Mouse (Mus musculus) neural tube, embryonic 15.5 days (tissue): ENCODE measurements at regions not wholly inside any gene's neighbourhood (a gene's known extent, or its start where the extent isn't known, plus 50 kb on each side); places are given as distances from the start of the nearest gene placed in this dataset.

Source experiments
- ATAC-seq: fragments of 200-750 bp; cut with Nextera tagmentation; 2 replicates; pipeline ENCODE4 v1.8.0; 2017; ENCODE audit warnings: mild to moderate bottlenecking, moderate TSS enrichment, moderate library complexity; ENCODE audit not compliant: low FRiP score
- H3K27ac ChIP-seq: fragments of 300-500 bp; sonication (generic); replicated peaks from 2 replicates; pipeline ENCODE4 v1.5.1; 2015; ENCODE audit warnings: mild to moderate bottlenecking, inconsistent platforms
- H3K27me3 ChIP-seq: fragments of 300-500 bp; sonication (generic); replicated peaks from 2 replicates; pipeline ENCODE4 v1.6.1; 2015; ENCODE audit warnings: inconsistent platforms
- H3K36me3 ChIP-seq: fragments of 300-500 bp; sonication (generic); 2 replicates; pipeline ENCODE4 v1.6.1; 2015; ENCODE audit warnings: inconsistent platforms
- H3K4me1 ChIP-seq: fragments of 300-500 bp; sonication (generic); 2 replicates; pipeline ENCODE4 v1.6.1; 2015; ENCODE audit warnings: inconsistent platforms
- H3K4me2 ChIP-seq: fragments of 300-500 bp; sonication (generic); 2 replicates; pipeline ENCODE4 v1.6.1; 2015; ENCODE audit warnings: inconsistent platforms, mild to moderate bottlenecking, moderate library complexity
- H3K4me3 ChIP-seq: fragments of 300-500 bp; sonication (generic); replicated peaks from 2 replicates; pipeline ENCODE4 v1.5.1; 2015; ENCODE audit warnings: mild to moderate bottlenecking, inconsistent platforms
- H3K9ac ChIP-seq: fragments of 300-500 bp; sonication (generic); replicated peaks from 2 replicates; pipeline ENCODE4 v1.6.1; 2015; ENCODE audit warnings: mild to moderate bottlenecking, inconsistent platforms
- H3K9me3 ChIP-seq: fragments of 300-500 bp; sonication (generic); replicated peaks from 2 replicates; pipeline ENCODE4 v1.6.1; 2016; ENCODE audit warnings: inconsistent platforms
- WGBS: fragments of 180-500 bp; shearing (Covaris S2); methylation state at CpG from one replicate; pipeline ENCODE4 v1.1.7; 2015; ENCODE audit warnings: mixed read lengths; 5-methylcytosine and 5-hydroxymethylcytosine counted together

- peaks cover 5% of the 10 kb centered on the region; the same call in 1 of the 2 replicates for H3K4me1 ChIP-seq
- WGBS = 34% methylated on average over 6 of the region's 6 CpGs
- H3K4me2 ChIP-seq = no peak overlapping the region
- H3K36me3 ChIP-seq = no peaks in the 10 kb centered on the region
- no peak overlapping the region for H3K27ac ChIP-seq
- peak; percentile 68; the same call in 1 of the 2 replicates for ATAC-seq
- H3K27me3 ChIP-seq = no peaks in the 10 kb centered on the region
- no peak overlapping the region for H3K9ac ChIP-seq
- H3K4me3 ChIP-seq = no peak overlapping the region
- no peaks in the 10 kb centered on the region for H3K9me3 ChIP-seq
Observed at GRCm38 (mm10) chr17:60018752-60019323, 1005.7 kb upstream of the Nudt12 start.

- 74% methylated on average over 4 of the region's 4 CpGs for WGBS
- no peaks in the 10 kb centered on the region for H3K27me3 ChIP-seq
- ATAC-seq = no peak
Observed at GRCm38 (mm10) chr17:59997952-59998351, 984.8 kb upstream of the Nudt12 start.

DNA sequence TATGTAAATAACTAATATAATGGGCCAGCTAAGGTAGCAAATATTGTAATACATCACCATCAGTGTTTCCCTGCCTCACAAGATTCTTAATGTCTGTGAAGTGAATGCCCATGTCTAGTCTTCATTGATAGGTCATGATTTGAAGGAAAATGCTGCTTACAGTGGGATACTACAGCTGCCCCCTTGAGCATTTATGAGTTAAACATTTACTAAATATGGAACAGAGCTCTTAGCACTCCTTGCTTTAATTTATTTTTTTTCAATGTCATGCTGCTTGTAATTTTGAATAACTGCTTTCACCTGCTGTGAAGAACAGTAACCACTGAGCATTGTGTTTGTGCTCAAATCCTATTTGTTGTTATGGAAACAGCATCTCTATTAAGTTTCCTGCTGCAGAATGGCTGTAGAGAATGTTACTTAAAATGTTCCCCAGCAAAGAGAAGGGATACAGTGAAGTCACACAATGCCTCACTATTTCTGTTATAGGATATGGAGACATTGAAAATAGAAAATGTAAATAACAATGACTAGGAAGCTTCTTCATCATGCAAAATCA is 966.2 kb upstream of the Nudt12 start:
- Histone ChIP-seq H3K36me3 (no peaks in the 10 kb centered on the region), H3K4me1 (no peaks in the 10 kb centered on the region), H3K27me3 (no peaks in the 10 kb centered on the region), H3K9me3 (no peaks in the 10 kb centered on the region), H3K9ac (no peak overlapping the region), H3K4me2 (no peak overlapping the region), H3K27ac (no peak overlapping the region), H3K4me3 (no peak overlapping the region)
- ATAC-seq = peak; percentile 61; the same call in 1 of the 2 replicates

More at GRCm38 (mm10) chr17:59997952-59998351, 984.8 kb upstream of the Nudt12 start:
- Histone ChIP-seq H3K9ac (no peak overlapping the region), H3K36me3 (no peaks in the 10 kb centered on the region), H3K27ac (no peak overlapping the region), H3K4me3 (no peak overlapping the region), H3K9me3 (no peaks in the 10 kb centered on the region), H3K4me1 (no peaks in the 10 kb centered on the region), H3K4me2 (no peak overlapping the region)

DNA sequence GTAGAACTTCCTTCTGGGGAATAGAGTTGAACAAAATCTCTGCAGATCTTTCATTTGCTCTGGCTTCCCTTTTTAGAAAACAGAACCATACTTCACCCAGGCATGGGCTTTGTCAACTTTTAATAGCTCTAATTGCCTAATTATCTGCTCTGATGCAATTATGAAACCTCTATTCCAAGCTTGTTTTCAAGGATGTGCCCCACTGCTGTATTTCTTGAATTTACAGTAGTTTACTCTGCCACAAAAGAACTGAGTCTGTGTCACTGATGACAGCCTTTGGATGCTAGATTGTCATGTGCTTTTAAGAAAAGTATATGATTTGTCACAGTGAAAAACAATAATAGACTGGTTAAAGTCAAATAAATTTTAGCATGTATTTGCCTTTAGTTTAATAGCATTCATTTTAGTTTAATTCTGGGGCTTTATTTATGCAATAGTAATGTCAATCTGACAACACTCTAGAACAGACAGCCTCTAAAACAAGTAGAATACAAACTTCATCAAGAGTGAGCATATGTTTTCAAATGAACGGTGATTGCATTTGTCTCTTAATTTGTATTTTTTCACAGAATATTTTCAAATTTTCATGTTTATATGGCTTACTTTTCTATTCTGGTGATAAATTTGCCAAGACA is 964.1 kb upstream of the Nudt12 start:
- Histone ChIP-seq H3K27ac (no peak overlapping the region), H3K4me2 (no peak overlapping the region), H3K4me1 (no peaks in the 10 kb centered on the region), H3K36me3 (no peaks in the 10 kb centered on the region), H3K27me3 (no peaks in the 10 kb centered on the region), H3K9me3 (no peaks in the 10 kb centered on the region), H3K9ac (no peak overlapping the region), H3K4me3 (no peak overlapping the region)
- no peak for ATAC-seq
- WGBS = 88% methylated on average over 1 of the region's 1 CpGs

- no peak for ATAC-seq
- no peaks in the 10 kb centered on the region for H3K27me3 ChIP-seq
- no peak overlapping the region for H3K27ac ChIP-seq
- no peak overlapping the region for H3K4me2 ChIP-seq
- H3K4me3 ChIP-seq = no peak overlapping the region
- 89% methylated on average over 3 of the region's 3 CpGs for WGBS
- H3K9me3 ChIP-seq = no peaks in the 10 kb centered on the region
- no peak overlapping the region for H3K9ac ChIP-seq
- H3K4me1 ChIP-seq = no peaks in the 10 kb centered on the region
- H3K36me3 ChIP-seq = no peaks in the 10 kb centered on the region
Observed at GRCm38 (mm10) chr17:59967383-59967782, 954.2 kb upstream of the Nudt12 start.

DNA sequence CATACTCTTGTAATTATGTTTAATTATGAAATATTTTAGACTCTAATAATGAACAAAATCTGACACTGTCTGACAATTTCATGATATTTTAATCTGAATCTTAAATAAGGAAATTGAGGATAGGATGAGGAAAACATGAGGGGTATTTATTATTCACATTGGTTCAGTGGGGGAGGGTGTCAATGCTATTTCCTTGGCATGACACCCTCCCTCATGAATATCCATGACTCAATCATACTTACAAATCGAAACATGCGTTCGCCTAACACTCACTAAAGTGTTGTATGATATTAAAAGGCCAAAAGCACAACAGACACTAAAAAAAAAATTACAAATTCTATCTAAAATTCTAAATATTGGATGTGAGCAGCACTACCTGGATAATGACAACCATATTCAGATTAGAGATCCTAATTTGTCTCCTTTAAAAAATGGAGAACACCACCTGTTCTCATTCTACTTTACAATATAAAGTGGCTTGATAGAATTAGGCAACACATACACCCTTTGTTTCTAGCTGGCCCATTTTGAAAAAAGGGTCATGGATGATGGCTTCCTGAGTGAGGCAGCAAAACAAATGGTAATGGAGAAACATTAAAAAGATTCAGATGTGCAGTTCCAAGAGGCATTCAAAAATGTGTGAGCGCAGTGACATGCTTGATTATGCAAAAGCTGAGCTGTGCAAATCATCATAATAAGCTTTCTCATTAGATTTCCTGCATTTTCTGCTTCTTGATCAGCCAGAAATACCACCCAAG is 942.3 kb upstream of the Nudt12 start:
- no peaks in the 10 kb centered on the region for H3K36me3 ChIP-seq
- H3K4me3 ChIP-seq = no peak overlapping the region
- no peaks in the 10 kb centered on the region for H3K9me3 ChIP-seq
- no peaks in the 10 kb centered on the region for H3K4me1 ChIP-seq
- H3K4me2 ChIP-seq = no peak overlapping the region
- WGBS = 74% methylated on average over 4 of the region's 4 CpGs
- no peak overlapping the region for H3K27ac ChIP-seq
- no peak for ATAC-seq
- H3K9ac ChIP-seq = no peak overlapping the region
- H3K27me3 ChIP-seq = no peaks in the 10 kb centered on the region

DNA sequence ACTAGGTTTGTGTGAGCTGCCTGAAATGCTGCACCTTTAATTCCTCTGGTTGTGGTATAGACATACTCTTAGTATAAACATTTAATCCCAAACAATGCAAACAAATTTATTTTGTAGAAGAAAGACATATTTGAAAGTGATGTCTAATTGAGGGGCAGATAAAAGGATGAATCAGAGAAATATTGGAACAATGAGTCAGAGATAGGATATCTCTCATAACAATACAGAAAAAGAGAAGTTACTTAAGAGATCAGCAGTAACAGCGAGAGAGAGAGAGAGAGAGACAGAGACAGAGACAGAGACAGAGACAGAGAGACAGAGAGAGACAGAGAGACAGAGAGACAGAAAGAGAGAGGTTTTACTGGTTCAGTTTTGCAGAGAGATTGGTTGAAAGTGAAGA is 933.3 kb upstream of the Nudt12 start:
- no peak overlapping the region for H3K9ac ChIP-seq
- H3K27ac ChIP-seq = no peak overlapping the region
- no peaks in the 10 kb centered on the region for H3K27me3 ChIP-seq
- ATAC-seq = no peak
- H3K36me3 ChIP-seq = no peaks in the 10 kb centered on the region
- H3K4me1 ChIP-seq = no peaks in the 10 kb centered on the region
- 83% methylated on average over 1 of the region's 1 CpGs for WGBS
- no peak overlapping the region for H3K4me3 ChIP-seq
- H3K9me3 ChIP-seq = no peaks in the 10 kb centered on the region
- no peak overlapping the region for H3K4me2 ChIP-seq

DNA sequence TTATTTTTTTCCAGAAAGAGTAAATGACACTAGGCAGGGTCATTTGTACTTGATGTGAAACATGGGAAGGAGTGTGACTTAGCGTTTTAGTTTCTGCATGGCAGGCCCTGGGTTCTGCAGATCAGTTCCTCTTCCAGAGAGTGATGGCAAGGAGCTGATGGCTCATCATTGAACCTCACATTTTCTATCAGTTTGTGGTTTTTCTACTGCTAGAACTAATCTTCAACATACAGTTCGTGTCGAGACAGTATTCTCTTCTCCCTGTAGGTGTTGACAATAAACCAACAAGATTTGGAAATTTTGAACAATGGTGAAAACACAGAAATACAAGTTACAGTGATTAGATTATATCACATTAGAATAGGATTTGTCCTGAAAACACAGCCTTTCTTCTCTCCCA is 891.2 kb upstream of the Nudt12 start:
- H3K27me3 ChIP-seq = no peaks in the 10 kb centered on the region
- H3K4me1 ChIP-seq = no peaks in the 10 kb centered on the region
- H3K4me2 ChIP-seq = no peak overlapping the region
- H3K9me3 ChIP-seq = no peaks in the 10 kb centered on the region; the same call in 1 of the 2 replicates
- WGBS = 91% methylated on average over 3 of the region's 3 CpGs
- ATAC-seq = no peak
- H3K9ac ChIP-seq = no peak overlapping the region
- H3K36me3 ChIP-seq = no peaks in the 10 kb centered on the region
- H3K27ac ChIP-seq = no peak overlapping the region
- no peak overlapping the region for H3K4me3 ChIP-seq

DNA sequence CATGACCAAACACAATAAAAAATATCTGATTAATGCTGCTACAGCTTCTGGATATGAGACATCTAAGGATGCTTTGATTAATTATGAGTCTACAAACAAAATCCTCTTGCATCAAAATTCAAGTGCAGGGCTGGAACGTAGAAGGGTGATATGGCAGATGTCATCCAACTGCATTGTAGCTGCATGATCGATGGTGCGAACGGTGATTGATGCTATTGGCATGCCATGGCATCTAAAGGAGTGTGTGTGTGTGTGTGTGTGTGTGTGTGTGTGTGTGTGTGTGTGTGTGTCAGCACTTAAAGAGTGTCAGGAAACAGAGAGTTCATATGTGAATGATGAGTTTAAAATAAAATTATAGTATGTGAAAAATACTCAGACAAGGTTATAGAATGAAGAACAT is 864.6 kb upstream of the Nudt12 start:
- no peak for ATAC-seq
- Histone ChIP-seq H3K27ac (no peak overlapping the region), H3K27me3 (no peaks in the 10 kb centered on the region), H3K4me2 (no peak overlapping the region), H3K36me3 (no peaks in the 10 kb centered on the region), H3K4me1 (no peaks in the 10 kb centered on the region), H3K9ac (no peak overlapping the region), H3K9me3 (no peaks in the 10 kb centered on the region), H3K4me3 (no peak overlapping the region)
- 90% methylated on average over 4 of the region's 4 CpGs for WGBS

DNA sequence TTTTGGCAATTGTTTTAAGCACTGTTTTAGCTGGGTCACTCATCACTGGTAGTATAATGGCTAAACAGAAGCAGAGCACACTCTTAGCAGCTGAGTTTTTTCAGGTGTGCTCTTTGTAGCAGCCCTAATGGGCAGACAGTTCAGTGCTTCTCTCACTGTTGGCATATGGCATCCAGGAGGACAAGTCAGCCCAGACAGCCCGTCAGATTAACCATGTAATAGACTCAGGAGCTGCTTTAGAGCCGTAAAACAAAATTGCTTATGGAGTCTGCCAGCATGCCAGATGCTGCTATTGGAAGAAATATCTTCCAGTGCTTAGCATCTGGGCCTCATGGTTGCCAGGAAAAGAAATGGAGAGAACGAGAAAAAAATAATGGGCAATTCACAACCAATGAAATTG is 835.7 kb upstream of the Nudt12 start:
- ATAC-seq = peak; percentile 66
- H3K4me2 ChIP-seq = no peak overlapping the region
- 35% methylated on average over 3 of the region's 3 CpGs for WGBS
- no peaks in the 10 kb centered on the region for H3K27me3 ChIP-seq
- H3K4me1 ChIP-seq = no peaks in the 10 kb centered on the region
- no peak overlapping the region for H3K9ac ChIP-seq
- H3K4me3 ChIP-seq = no peak overlapping the region
- H3K9me3 ChIP-seq = no peaks in the 10 kb centered on the region
- H3K27ac ChIP-seq = 0 out of 2 replicates have a peak overlapping the region, but pooled peaks have one; percentile 0
- no peaks in the 10 kb centered on the region for H3K36me3 ChIP-seq

DNA sequence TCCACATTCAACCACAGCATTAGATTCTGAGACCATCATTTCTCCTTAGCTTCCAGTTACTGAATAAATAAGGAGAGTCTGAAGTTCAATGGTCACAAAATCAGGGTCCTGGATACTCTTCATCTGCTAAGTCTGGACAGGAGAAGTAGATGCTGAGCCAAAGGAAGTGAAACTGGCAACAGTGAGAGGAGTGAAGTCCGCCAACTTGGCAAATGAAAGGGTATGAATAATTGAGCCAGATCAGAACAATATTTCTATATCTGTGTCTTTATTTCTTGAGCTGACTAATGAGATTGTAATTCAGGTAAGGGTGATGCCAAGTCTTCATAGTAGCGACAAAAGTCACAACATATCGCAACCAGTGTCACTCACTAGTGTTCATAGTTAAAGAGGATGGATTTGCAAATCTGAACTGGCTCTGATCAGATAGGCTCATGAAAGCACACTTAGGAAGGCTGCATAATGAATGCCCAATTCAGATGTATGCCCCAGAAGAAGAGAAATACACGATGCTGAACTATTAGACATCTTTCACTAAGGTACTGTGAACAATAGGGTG is 832.2 kb upstream of the Nudt12 start:
- no peak overlapping the region for H3K4me3 ChIP-seq
- H3K27ac ChIP-seq = no peak overlapping the region
- no peak for ATAC-seq
- no peaks in the 10 kb centered on the region for H3K36me3 ChIP-seq
- H3K27me3 ChIP-seq = no peaks in the 10 kb centered on the region
- H3K9me3 ChIP-seq = no peaks in the 10 kb centered on the region
- 86% methylated on average over 4 of the region's 4 CpGs for WGBS
- no peaks in the 10 kb centered on the region for H3K4me1 ChIP-seq
- H3K9ac ChIP-seq = no peak overlapping the region
- H3K4me2 ChIP-seq = no peak overlapping the region
